Mouse (Mus musculus) C2C12 (cell line): ENCODE data around the gene Slit3.

ENCODE experiments used
- CTCF ChIP-seq: IDR thresholded peaks from one replicate; pipeline ENCODE4 v1.5.1; 2011; ENCODE audit not compliant: control insufficient read depth, insufficient read depth, insufficient read length
- USF1 ChIP-seq: IDR thresholded peaks from one replicate; pipeline ENCODE4 v1.6.1; 2011; ENCODE audit warnings: low read depth, mild to moderate bottlenecking, control low read depth, moderate library complexity

- TF ChIP-seq CTCF (no peak), USF1 (no peak)
Measured at GRCm38 (mm10) chr11:35351376-35351775, 230.4 kb downstream of the Slit3 start.
